Mouse (Mus musculus) CD4-positive helper T cell, adult 2 months (primary cell): Measurements from ENCODE around the gene Clec16a.

Experiments
- DNase-seq: peaks from one replicate; pipeline ENCODE4 v3.0.0-alpha.2; 2012; ENCODE audit warnings: low read depth, missing footprints, low spot score

The Clec16a gene

GRCm38 (mm10) chr16:10716696-10717095, 171.6 kb downstream of the Clec16a start:
- no peak for DNase-seq

DNA sequence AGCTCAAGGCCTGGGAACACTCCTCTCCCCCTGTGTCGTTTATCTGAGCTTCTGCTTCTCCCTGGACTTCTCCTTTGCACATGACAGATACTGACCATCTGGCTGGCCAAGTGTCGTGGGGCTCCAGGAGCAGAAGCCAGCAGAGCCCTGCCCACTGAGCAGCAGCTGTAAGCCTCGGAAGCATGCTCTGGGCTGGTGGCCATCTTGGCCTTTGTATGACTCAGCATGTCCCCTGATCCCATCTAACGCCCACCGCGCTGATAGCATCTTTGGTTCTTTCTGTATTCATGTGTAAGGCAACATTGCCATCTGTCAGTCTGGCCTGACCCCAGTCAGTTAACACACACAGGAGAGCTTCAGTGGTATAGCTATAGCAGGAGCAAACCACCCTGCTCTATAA, 174.8 kb downstream of the Clec16a start:
- DNase-seq, result no peak

- peak; percentile 47 for DNase-seq
These were observed 177.9 kb downstream of the Clec16a start for GRCm38 (mm10) chr16:10722882-10723544.

DNA sequence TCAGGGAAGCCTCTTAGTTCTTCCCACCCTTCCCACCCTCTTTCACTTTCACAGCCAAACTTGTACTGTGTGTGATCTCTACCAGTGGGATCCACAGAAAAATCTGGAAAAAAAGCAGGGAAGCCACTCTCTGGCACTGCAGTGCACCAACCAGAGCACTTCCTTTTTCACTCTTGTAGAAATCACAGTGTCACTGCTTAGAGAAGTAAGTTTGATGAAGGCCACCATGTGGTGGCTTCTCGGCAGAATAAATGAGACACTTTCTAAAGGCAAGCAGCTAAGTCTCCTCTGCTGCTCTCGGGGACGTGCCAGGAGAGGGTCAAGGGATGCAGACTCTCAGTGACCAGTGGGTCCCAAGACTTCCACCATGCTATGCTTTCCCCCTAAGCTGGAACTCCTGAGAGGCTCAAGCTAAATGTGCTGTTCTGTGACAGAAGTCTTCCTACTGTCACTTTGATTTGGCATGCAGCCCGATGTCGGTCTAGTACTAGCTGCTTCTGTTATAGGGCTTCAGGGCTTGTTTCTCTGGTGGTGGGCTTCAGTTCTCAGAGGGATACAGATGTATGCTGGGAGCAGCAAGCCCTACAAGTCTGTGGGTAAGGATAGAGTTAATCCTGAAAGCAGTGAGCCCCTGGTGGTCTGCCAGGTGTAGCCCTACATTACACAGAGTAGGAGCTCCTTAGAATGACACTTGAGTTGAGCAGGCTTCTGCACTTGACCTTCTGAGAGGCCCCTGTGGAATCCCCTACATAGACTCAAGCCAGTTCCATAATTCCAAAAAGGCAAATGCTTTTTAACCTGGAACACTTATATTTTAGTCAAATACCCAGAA, 178.9 kb downstream of the Clec16a start:
- no peak for DNase-seq

DNA sequence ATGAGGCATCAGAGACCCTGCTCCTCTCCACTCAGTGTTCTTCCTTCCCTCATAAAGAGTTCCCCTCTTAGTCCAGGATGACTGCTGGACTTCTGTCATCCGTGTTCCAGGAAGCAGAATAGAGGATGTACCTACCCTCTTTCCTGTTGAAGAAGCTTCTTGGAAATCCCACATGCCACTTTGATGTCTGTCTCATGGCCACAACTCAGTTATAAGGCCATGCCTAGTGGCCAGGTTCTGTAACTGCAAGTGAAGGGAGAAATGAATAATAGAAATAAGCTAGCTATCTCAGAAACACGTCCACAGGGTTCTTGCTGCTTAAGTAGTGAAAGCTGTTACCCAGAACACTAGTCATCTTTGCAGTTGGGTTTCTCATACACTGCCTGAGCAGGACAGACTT, 180.0 kb downstream of the Clec16a start:
- DNase-seq, result peak; percentile 67

DNA sequence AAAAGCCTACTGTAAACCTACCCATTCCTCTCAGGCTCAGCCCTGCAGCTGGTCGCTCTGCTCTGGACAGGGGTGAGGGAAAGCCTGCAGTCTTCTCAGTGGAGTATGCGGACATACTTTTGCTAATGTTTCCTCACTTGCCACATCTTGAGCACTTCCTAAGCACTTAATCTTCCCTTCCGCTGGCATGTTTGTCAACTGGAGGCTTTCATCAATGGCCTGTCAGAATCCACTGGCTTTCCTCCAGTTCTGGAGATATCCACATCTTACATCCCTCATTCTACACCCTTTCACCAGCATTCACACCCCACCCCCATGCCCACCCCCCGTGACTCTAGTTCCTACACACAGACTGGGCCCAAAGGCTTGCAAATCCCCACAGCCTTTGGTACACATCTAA, 182.5 kb downstream of the Clec16a start:
- DNase-seq, result no peak

- DNase-seq, result no peak
These were observed 183.7 kb downstream of the Clec16a start for GRCm38 (mm10) chr16:10728886-10729285.

- no peak for DNase-seq
These were observed 185.8 kb downstream of the Clec16a start for GRCm38 (mm10) chr16:10730941-10731340.

DNA sequence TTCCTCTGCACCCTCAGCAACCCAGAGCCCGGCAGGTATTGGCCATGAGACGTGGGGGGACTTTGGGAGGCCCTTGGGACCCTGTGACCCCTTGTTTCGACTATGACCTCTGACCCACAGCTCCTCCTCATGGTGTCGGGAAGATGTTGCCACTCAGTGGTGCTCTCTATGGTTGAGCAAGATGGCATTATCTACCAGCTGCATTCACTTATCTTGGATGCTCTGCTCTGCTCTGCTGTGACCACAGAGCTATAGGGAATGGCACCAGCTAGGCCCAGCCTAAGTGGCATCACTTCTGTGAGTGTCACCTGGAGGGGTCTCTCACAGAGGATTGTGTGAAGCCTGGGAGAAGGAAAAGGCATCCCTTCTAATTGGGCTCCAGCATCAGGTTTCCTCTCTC, 186.6 kb downstream of the Clec16a start:
- DNase-seq, result no peak

DNA sequence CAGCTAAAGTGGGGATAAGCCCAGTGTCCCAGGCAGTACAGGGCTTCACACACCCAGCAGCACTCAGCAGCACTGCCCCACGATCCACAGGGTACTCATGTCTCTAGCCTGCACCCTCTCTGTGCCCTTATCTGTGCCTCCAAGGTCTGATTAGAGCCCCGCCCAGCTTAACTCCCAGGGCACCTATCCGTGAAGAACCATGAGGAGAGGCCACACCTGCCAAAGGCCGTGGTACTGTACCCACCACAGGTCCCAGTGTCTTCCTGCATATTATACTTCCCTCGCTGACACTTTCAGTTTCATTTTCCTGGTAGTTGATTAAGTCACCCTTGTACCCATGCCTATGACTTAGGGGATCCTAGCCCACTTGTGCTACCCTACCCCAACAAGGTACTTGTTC, 187.3 kb downstream of the Clec16a start:
- peak; percentile 78 for DNase-seq

DNA sequence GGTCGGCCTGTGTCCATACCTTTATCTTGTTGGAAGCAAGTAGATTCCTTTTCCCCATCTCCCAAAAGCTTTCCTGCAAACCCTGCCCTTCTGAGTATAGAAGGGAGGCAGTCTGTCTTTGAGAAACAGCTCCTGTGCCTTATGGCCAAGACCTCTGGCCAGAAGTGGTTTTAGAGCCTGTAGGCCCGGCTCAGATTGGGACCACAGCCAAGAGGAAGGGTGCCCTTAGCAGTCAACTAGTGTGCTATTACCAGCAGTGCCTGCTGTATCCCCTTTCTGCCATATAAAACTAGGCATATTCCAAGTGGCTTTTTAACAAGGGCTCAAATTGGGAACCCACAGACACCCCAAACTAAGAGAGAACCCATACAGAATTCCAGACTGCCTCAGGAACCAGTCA, 190.6 kb downstream of the Clec16a start:
- DNase-seq, result no peak

DNA sequence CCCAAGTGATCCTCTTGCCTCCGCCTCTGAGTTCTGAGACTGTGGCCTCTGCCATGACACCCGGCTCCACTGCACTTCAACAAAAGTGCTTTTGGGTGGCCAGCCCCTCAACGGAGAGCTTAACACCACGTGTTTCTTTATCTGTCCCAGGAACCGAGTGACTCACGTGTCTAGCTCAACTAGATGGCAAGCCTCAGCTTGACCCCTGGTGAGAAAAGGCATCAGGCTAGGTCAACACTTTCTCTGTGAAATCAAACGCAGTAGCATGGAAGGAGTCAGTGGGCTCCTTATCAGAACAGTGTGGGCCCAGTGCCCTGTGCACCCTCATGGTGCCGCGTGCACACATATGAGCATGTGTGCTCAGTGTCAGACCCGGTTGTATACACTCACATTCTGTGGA, 191.2 kb downstream of the Clec16a start:
- no peak for DNase-seq

DNA sequence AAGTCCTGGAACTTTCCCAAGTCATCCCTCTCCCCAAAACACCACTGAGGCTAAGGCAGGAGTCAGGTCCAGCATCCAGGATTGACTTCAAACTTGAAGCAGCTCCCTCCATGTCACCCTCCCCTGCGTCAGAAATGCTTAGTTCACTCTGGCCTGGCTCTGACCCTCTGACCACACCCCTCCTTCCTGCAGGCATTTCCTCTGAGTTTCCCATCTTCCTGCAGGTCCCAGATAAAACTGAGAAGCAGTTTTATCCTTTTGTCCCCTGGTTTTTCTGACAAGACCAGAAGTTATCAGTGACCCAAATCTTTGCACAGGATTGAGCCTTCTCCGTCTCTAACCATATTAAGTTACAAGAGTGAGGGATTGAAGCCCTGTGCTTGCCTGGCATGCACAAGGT, 192.4 kb downstream of the Clec16a start:
- no peak for DNase-seq

DNA sequence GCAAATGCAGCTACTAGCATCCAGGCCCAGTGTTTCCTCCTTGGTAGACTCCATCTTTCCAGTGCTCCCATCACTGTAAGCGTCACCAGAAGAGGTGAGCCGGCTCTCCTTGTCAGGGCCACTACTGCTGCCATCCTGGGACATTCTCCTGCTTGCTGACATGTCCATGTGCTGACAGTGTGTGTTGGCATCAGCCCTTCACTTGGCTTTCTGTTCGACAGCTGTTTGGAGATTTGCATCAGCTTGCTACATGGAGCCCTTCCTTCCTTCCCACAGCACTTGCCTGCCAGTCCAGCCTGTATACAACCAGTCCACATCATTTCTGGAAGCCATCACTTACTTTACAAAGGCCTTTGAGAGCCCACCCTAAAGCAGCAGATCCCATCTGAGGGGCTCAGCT, 193.7 kb downstream of the Clec16a start:
- DNase-seq, result no peak

DNA sequence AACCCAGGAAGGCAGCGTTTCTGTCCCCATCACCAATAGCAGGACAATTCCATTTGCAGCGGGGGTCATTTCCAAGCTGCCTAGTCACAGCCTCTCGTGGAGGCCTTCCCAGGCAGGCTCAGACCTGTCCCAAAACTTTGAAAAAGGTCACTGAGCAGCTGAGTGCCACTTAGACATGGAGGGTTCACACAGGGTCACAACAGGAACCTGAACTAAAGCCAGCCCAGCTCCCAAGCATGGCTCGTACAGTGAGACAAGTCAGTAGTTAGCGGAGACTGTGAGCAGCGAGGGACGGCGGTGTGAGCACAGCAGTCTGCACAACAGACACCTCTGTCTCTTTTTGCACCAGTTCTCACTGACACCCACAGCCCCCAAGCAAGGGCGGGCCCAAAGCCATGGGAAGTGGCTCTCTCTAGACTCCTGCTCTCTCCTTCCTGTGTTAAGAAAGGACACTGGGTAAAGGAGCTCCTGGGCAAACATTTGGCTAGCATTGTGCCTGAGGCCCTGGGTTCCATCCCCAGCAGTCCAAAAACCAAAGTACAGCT, 194.8 kb downstream of the Clec16a start:
- DNase-seq, result no peak

DNA sequence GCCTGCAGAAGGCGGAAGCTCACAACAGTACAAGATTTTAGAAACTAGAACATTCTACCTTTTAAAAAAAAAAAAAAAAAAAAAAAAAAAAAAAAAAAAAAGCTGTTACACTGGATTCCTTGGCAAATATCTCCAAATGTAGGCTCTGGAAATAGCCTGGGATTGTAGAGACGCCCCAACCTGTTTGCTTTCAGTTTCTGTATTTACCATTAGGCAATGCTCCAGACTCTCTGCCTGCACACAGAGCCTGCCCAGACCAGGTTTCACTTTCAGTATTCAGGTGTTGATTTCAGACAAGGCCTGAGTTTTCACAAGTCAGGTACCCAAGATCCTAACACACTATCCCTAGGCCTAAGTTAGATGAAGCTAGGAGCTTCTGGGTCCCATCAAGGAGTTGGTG, 195.9 kb downstream of the Clec16a start:
- peak; percentile 81 for DNase-seq

DNA sequence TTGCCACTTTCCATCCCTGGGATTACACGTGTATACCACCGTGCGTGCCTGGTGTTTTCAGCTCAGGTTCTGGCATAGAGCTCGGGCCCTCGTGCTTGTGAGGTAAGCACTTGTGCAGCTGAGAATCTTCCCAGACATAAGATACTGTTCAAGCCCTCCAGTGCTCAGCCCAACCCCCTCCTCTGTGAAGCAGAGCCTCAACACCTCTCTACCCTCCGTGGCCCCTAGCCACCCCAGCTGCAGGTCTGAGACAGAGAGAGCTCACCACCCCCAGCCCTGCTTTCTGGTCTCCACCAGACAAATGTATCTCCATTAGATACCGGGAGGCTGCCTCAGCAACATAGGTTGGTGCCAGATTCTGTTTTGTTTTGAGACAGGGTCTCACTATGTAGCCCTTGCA, 204.1 kb downstream of the Clec16a start:
- DNase-seq, result no peak

GRCm38 (mm10) chr16:10749824-10750223, 204.7 kb downstream of the Clec16a start:
- DNase-seq, result no peak

DNA sequence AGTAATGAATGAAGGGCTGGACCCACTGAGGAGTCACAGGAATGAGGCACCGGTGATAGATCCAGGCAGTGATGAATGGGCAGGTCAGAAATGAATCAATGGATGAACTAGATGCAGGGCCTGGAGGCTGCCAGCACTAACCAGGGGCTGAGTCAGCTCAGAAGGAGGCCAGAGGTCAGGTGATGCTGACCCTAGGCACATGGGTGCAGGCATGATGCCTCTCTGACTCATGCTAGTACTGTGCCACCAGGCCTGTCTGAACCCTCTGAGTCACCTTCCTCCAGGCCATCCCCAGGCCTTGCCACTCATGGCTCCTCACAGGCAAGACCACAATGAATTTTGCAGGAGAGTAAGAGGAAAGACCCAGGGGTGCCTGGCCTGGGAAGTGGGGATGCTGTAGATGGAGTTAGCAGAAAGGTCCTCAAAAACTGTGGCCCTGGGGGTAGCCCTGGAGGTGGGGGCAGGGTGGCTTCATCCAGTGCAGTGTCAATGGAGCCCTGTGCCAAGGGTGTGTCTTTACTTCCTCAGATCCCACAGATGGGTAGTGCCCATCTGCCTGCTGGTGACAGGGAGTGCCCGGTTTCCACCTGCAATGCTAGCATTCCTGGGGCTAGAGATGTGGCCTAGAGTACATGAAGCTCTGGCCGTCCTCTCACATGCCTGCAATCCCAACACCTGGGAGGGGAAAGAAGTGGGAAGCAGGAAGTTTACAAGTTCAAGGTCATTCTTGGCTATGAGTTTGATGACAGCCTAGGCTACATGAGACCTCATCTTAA, 209.6 kb downstream of the Clec16a start:
- DNase-seq, result no peak

- no peak for DNase-seq
These were observed 211.0 kb downstream of the Clec16a start for GRCm38 (mm10) chr16:10756168-10756567.

DNA sequence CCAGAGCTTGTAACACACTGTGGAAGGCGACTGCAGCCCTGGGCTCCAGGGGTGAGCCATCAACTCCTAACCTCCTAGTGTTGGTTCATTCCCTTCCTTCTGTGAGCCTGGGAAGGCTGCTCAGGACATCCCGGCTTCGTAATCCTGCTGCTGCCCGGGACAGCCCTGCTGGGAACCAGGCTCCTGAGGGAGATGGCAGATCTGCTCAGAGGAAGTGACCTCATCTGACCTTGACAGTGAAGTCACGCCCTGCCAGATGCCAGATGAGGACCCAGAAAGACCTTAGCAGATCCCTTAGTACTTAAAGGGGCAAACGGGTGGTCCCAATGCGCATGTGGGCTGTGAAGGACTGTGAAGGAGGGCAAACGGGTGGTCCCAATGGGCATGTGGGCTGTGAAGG, 216.0 kb downstream of the Clec16a start:
- no peak for DNase-seq

DNA sequence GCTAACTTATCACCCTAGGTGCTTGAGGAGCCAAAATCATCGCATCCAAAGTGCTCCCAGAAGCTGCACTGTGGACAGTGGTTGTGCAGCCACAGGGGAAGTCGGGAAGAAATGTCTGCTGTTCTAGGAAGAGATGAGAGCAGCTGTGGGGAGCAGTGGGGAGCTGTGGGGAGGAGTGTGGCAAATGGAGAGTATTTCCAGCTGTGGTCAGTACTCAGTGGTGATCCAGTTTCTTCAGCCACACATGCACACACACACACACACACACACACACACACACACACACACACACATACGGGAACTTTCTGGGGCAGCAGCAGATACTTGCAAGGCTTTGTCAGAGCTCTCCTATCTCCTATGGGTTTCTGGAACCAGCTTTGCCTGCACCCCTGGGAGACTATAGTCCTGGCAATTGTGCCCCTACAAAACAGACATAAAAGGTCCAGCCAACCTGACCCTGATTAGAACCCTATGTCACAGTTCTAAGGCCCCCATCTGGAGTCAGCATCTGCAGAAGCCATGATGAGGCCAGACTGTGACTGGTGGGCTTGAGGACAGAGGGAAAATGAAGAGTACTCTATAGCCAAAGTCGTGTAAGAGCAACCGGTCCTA, 217.5 kb downstream of the Clec16a start:
- no peak for DNase-seq
